Mouse (Mus musculus): ENCODE measurements around the gene Itpr2.

- no peak for TF ChIP-seq POLR2A (IDR thresholded peaks at IDR 0.05; ENCODE audit: borderline replicate concordance, extremely low read depth, low read depth, low read length)
- TF ChIP-seq CTCF (IDR thresholded peaks at IDR 0.05; ENCODE audit: insufficient read depth, low read length): no peak
These were observed 170.9 kb downstream of the Itpr2 start for GRCm38 (mm10) chr6:146331017-146331669.
